Mouse (Mus musculus): ENCODE results near the gene Olfr1238. TPM values are rescaled to one million over a fixed set of nuclear protein-coding genes. Genes with fewer than 3 reads are reported as not detected.

The Olfr1238 gene
- total RNA-seq (2021) = not detected
- long read RNA-seq, experiment 1 = 0 reads
- long read RNA-seq, experiment 2 = 0 reads

DNA sequence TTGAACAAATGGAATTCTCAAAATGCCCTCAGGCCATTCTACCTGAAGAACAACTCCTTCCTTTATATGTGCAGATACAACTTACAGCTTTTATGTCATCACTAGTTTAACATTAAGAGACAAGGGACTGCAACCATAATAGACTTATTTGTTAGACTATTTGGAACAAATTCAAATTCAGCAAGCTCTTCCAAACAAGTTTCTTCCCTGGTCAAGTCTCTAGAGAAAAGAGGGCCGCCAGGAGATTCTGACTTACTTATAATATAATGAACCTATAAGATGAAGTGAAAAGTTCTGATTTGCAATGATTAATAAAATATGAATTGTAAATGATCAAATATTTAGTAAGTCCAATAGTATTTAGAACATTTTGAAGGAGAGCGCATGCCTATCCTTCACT, at the start of gene Olfr1238:
Gene Olfr1238 (minus strand): TSS at position 101 of the 400 bp plus-strand sequence.
- intact Hi-C loops (cut with DNase I) = no loop called here
- Histone ChIP-seq H3K27ac (no peak within 1 kb of the TSS), H3K4me3 (no peak within 1 kb of the TSS)
- DNase-seq (ENCODE audit: extremely low spot score in 1 of 2, low spot score in 2 of 2) = no peak
- no peak for TF ChIP-seq CTCF (IDR thresholded peaks at IDR 0.05)

DNA sequence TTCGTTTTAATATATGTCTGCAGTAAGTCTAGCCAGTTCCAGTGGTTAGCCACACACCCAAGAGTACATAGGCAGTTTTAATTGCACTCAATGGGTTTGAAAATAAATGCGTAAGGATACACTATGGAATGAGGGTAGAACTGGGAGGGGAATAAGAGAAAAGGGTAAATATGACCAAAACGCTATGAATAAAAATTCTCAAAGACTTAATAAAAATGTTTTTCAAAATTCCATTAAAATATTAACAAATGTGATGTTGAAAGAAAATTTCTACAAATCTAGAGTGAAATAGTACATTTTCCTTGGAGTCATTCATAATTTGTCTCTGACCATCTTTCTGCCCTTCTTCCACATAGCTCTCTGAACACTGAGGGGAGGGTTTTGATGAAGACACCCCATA, 33.4 kb upstream of the Olfr1238 start, which contains the start of gene Olfr1240:
Gene Olfr1240 (minus strand): TSS at position 101 of the 400 bp plus-strand sequence.
- DNase-seq (ENCODE audit: extremely low spot score in 1 of 2, low spot score in 2 of 2) = no peak
- Histone ChIP-seq H3K27ac (no peak within 1 kb of the TSS), H3K4me3 (no peak within 1 kb of the TSS)
- intact Hi-C loops (cut with DNase I) = no loop called here
- TF ChIP-seq CTCF (IDR thresholded peaks at IDR 0.05) = no peak

- intact Hi-C loops (cut with DNase I) = no loop called here
- Histone ChIP-seq H3K27ac (no peak within 1 kb of the TSS), H3K4me3 (no peak within 1 kb of the TSS)
- DNase-seq (ENCODE audit: extremely low spot score in 1 of 2, low spot score in 2 of 2) = no peak
- TF ChIP-seq CTCF (IDR thresholded peaks at IDR 0.05) = no peak
Measured at GRCm38 (mm10) chr2:89420307-89420706, 10.8 kb upstream of the Olfr1238 start, which contains the start of gene Olfr1239. Olfr1239 (minus strand) TSS chr2:89420407.

DNA sequence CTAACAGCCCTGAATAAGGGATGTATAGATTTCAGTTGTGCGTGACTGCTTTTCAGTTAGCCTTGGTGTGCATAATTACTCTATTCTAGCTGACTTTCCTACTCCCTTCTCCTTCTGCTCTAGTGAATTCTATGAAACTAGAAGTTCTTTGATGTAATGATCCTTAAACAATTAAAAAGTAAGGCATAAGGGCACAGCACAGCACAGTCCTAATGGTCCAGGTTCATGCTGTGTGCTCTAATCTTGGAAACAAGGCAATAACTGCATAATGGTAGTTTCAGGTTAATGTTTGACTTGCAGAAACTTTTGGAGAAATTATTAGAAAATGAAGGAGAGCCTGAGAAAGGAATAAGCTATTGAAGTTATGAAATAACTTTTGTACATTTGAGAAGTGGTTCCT, 5.1 kb upstream of the Olfr1238 start:
- DNase-seq (ENCODE audit: extremely low spot score in 1 of 2, low spot score in 2 of 2) = no peak
- intact Hi-C loops (cut with DNase I) = no loop called here
- no peak for TF ChIP-seq CTCF (IDR thresholded peaks at IDR 0.05)
- H3K27ac ChIP-seq = no peak overlapping the region
- H3K4me3 ChIP-seq = no peak overlapping the region

DNA sequence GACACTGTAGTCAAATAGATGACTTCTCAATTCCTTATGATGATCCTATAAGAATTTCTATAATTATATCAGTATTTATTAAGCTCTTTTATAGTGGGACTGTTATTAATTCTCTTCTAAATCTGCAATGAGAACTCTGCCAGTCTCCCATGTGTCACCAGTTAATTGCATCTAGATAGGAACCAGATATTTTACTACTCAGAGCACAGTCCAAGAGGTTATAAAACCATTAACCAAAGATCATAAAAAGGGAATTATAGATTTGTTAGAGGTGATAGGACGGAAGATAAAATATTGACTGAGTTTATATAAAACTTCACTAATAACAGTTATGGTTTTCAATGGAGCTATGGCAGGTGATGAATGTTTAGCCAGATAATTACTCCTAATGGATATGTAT, 8.6 kb downstream of the Olfr1238 start:
- Histone ChIP-seq H3K4me3 (no peak overlapping the region), H3K27ac (no peak overlapping the region)
- no peak for DNase-seq (ENCODE audit: extremely low spot score in 1 of 2, low spot score in 2 of 2)
- intact Hi-C loops (cut with DNase I) = no loop called here
- no peak for TF ChIP-seq CTCF (IDR thresholded peaks at IDR 0.05)

DNA sequence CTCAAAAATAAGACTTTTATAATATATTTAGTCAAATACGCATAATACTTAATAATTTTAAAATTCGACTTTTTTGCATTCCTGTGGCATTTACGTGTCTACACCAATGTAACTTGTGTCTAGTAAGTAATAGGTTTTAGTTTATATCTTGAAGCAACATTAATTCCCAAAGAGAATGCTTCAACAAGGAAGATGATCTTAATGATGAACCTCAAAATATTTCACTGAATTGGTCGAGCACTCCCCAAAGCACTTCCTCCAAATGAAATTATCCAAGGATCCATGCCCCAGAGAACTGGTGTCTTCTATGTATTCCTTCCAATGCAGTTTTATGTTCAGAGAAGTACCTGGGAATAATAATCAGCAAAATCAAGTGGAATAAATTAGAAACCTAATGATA, 44.7 kb downstream of the Olfr1238 start, which contains the start of gene Olfr1234:
Gene Olfr1234 (minus strand): TSS at position 101 of the 400 bp plus-strand sequence.
- intact Hi-C loops (cut with DNase I) = no loop called here
- no peak for DNase-seq (ENCODE audit: extremely low spot score in 1 of 2, low spot score in 2 of 2)
- Histone ChIP-seq H3K4me3 (no peak within 1 kb of the TSS), H3K27ac (no peak within 1 kb of the TSS)
- no peak for TF ChIP-seq CTCF (IDR thresholded peaks at IDR 0.05)

Other genes starting within 250 kb of the Olfr1238 start
- not detected for gene Olfr1224-ps1, start 245.6 kb downstream of the Olfr1238 start, total RNA-seq (2021)
- not detected for gene Olfr1225, start 235.0 kb downstream of the Olfr1238 start, total RNA-seq (2021)
- gene Olfr1226, start 209.6 kb downstream of the Olfr1238 start, total RNA-seq (2021) = not detected
- gene Olfr1228, start 155.6 kb downstream of the Olfr1238 start, total RNA-seq (2021) = not detected
- not detected for gene Olfr1229, start 121.7 kb downstream of the Olfr1238 start, total RNA-seq (2021)
- not detected for gene Olfr1230, start 112.4 kb downstream of the Olfr1238 start, total RNA-seq (2021)
- not detected for gene Olfr1231, start 102.6 kb downstream of the Olfr1238 start, total RNA-seq (2021)
- gene Olfr1232, start 80.0 kb downstream of the Olfr1238 start, total RNA-seq (2021) = not detected
- not detected for gene Olfr1233, start 67.3 kb downstream of the Olfr1238 start, total RNA-seq (2021)
- gene Olfr1234, start 44.8 kb downstream of the Olfr1238 start, total RNA-seq (2021) = not detected
- gene Olfr1239, start 10.7 kb upstream of the Olfr1238 start, total RNA-seq (2021) = not detected
- not detected for gene Olfr1240, start 33.3 kb upstream of the Olfr1238 start, total RNA-seq (2021)
- not detected for gene Olfr1241, start 77.5 kb upstream of the Olfr1238 start, total RNA-seq (2021)
- gene Olfr1242, start 88.7 kb upstream of the Olfr1238 start, total RNA-seq (2021) = not detected
- not detected for gene Olfr1243, start 121.8 kb upstream of the Olfr1238 start, total RNA-seq (2021)
- not detected for gene Olfr1245, start 168.8 kb upstream of the Olfr1238 start, total RNA-seq (2021)
- not detected for gene Olfr1246, start 183.5 kb upstream of the Olfr1238 start, total RNA-seq (2021)
- gene Olfr1247, start 204.5 kb upstream of the Olfr1238 start, total RNA-seq (2021) = under 1 TPM; 0.05 to 0.12 TPM
- not detected for gene Olfr1248, start 208.6 kb upstream of the Olfr1238 start, total RNA-seq (2021)
- not detected for gene Olfr1249, start 225.3 kb upstream of the Olfr1238 start, total RNA-seq (2021)

Measured in left cerebral cortex, adult 2 months (tissue).